Mouse (Mus musculus) neural tube, embryonic 11.5 days (tissue): ENCODE data around the gene Gmnc. TPM values are rescaled to one million over a fixed set of nuclear protein-coding genes. Genes with fewer than 3 reads are reported as not detected.
A peak's percentile ranks its signal among the peaks of the same experiment; 100 is the strongest.

Source experiments
- ATAC-seq: fragments of 200-750 bp; cut with Nextera tagmentation; 2 replicates; pipeline ENCODE4 v1.8.0; 2017; ENCODE audit warnings: moderate number of reproducible peaks, mild to moderate bottlenecking, moderate TSS enrichment, moderate library complexity; ENCODE audit not compliant: insufficient read depth, low FRiP score, low TSS enrichment
- DNase-seq: peaks from one replicate; pipeline ENCODE4 v3.0.0-alpha.2; 2015; ENCODE audit warnings: low spot score
- H3K27ac ChIP-seq: fragments of 300-500 bp; sonication (generic); 2 replicates; pipeline ENCODE4 v1.5.1; 2014; ENCODE audit warnings: low read depth, mild to moderate bottlenecking, low read length
- H3K27me3 ChIP-seq: fragments of 300-500 bp; sonication (generic); 2 replicates; pipeline ENCODE4 v1.6.1; 2014; ENCODE audit warnings: mild to moderate bottlenecking, low read length, mixed read lengths; ENCODE audit not compliant: control insufficient read depth, insufficient read depth
- H3K36me3 ChIP-seq: fragments of 300-500 bp; sonication (generic); 2 replicates; pipeline ENCODE4 v1.6.1; 2014; ENCODE audit warnings: mild to moderate bottlenecking, low read length, moderate library complexity, mixed read lengths; ENCODE audit not compliant: control insufficient read depth, insufficient read depth
- H3K4me1 ChIP-seq: fragments of 300-500 bp; sonication (generic); 2 replicates; pipeline ENCODE4 v1.6.1; 2014; ENCODE audit warnings: low read length, mixed read lengths; ENCODE audit not compliant: control insufficient read depth, insufficient read depth
- H3K4me2 ChIP-seq: fragments of 300-500 bp; sonication (generic); 2 replicates; pipeline ENCODE4 v1.6.1; 2014; ENCODE audit warnings: low read depth, mild to moderate bottlenecking, moderate library complexity
- H3K4me3 ChIP-seq: fragments of 300-500 bp; sonication (generic); 2 replicates; pipeline ENCODE4 v1.5.1; 2014; ENCODE audit warnings: low read depth, low read length
- H3K9ac ChIP-seq: fragments of 300-500 bp; sonication (generic); 2 replicates; pipeline ENCODE4 v1.6.1; 2014; ENCODE audit warnings: mild to moderate bottlenecking, low read length
- H3K9me3 ChIP-seq: fragments of 300-500 bp; sonication (generic); 2 replicates; pipeline ENCODE4 v1.6.1; 2016; ENCODE audit warnings: low read length; ENCODE audit not compliant: control insufficient read depth
- WGBS: fragments of 180-500 bp; shearing (Covaris S2); extraction: QIAGEN DNeasy Blood & Tissue Kit; methylation state at CpG from one replicate; pipeline ENCODE4 v1.1.7; 2014; 5-methylcytosine and 5-hydroxymethylcytosine counted together
- polyA plus RNA-seq: library from polyadenylated mRNA; unstranded; fragments of >200 nt; fragmentation: Nextera tagmentation; extraction: Ambion mirVana; gene quantifications from 2 replicates; pipeline ENCODE4 v1.2.1, GENCODE M21; 2014

Gene Gmnc
- polyA plus RNA-seq, 1 experiment from 2014 or later, result not detected

- Histone ChIP-seq H3K4me2 (no peak overlapping the region), H3K4me3 (no peak overlapping the region), H3K27me3 (no peaks in the 10 kb centered on the region), H3K27ac (no peak overlapping the region), H3K9ac (no peak overlapping the region), H3K9me3 (no peaks in the 10 kb centered on the region), H3K36me3 (no peaks in the 10 kb centered on the region), H3K4me1 (no peaks in the 10 kb centered on the region)
- ATAC-seq (no peak), DNase-seq (no peak)
- WGBS, result 91% methylated on average over 1 of the region's 1 CpGs
These were observed 3.3 kb downstream of the Gmnc start for GRCm38 (mm10) chr16:26988188-26988587.

- Histone ChIP-seq H3K4me3 (no peak overlapping the region), H3K36me3 (no peaks in the 10 kb centered on the region), H3K4me2 (no peak overlapping the region), H3K27ac (no peak overlapping the region), H3K9me3 (no peaks in the 10 kb centered on the region), H3K27me3 (no peaks in the 10 kb centered on the region), H3K9ac (no peak overlapping the region), H3K4me1 (no peaks in the 10 kb centered on the region)
- no peak for ATAC-seq
- 89% methylated on average over 1 of the region's 1 CpGs for WGBS
- DNase-seq, result no peak
These were observed 5.7 kb downstream of the Gmnc start for GRCm38 (mm10) chr16:26985796-26986195.

- Histone ChIP-seq H3K36me3 (no peaks in the 10 kb centered on the region), H3K4me1 (no peaks in the 10 kb centered on the region), H3K9ac (no peak overlapping the region), H3K4me2 (no peak overlapping the region), H3K4me3 (no peak overlapping the region), H3K27me3 (no peaks in the 10 kb centered on the region), H3K27ac (no peak overlapping the region), H3K9me3 (no peaks in the 10 kb centered on the region)
- ATAC-seq (no peak), DNase-seq (no peak)
- 35% methylated on average over 3 of the region's 3 CpGs for WGBS
These were observed 9.3 kb downstream of the Gmnc start for GRCm38 (mm10) chr16:26982112-26982511.

GRCm38 (mm10) chr16:26967967-26968366 lies 23.5 kb downstream of the Gmnc start:
- ATAC-seq, result peak; percentile 76
- no peaks in the 10 kb centered on the region for H3K9me3 ChIP-seq
- peak; percentile 27 for DNase-seq
- no peak overlapping the region for H3K27ac ChIP-seq
- peaks cover 3% of the 10 kb centered on the region; the same call in 1 of the 2 replicates for H3K27me3 ChIP-seq
- no peaks in the 10 kb centered on the region for H3K36me3 ChIP-seq
- peak overlapping the region; percentile 64 for H3K4me2 ChIP-seq
- H3K9ac ChIP-seq, result peak overlapping the region; percentile 32
- H3K4me1 ChIP-seq, result peaks cover 3% of the 10 kb centered on the region; the same call in 1 of the 2 replicates
- peak overlapping the region; percentile 28 for H3K4me3 ChIP-seq
- WGBS, result 2% methylated on average over 28 of the region's 28 CpGs

GRCm38 (mm10) chr16:26966830-26967229 lies 24.6 kb downstream of the Gmnc start:
- Histone ChIP-seq H3K4me3 (no peak overlapping the region), H3K9me3 (no peaks in the 10 kb centered on the region), H3K36me3 (no peaks in the 10 kb centered on the region), H3K4me2 (no peak overlapping the region), H3K9ac (no peak overlapping the region), H3K4me1 (peaks cover 3% of the 10 kb centered on the region; the same call in 1 of the 2 replicates), H3K27ac (no peak overlapping the region), H3K27me3 (peaks cover 3% of the 10 kb centered on the region; the same call in 1 of the 2 replicates)
- ATAC-seq (no peak), DNase-seq (no peak)
- 89% methylated on average over 2 of the region's 2 CpGs for WGBS

- no peak overlapping the region for H3K27ac ChIP-seq
- ATAC-seq, result no peak
- no peak for DNase-seq
These were observed 29.5 kb downstream of the Gmnc start for GRCm38 (mm10) chr16:26961971-26962370.

GRCm38 (mm10) chr16:26951601-26952000 lies 39.9 kb downstream of the Gmnc start:
- Histone ChIP-seq H3K4me3 (no peak overlapping the region), H3K27me3 (no peaks in the 10 kb centered on the region), H3K36me3 (no peaks in the 10 kb centered on the region), H3K27ac (no peak overlapping the region), H3K4me2 (no peak overlapping the region), H3K9me3 (no peaks in the 10 kb centered on the region), H3K4me1 (no peaks in the 10 kb centered on the region), H3K9ac (no peak overlapping the region)
- ATAC-seq, result no peak
- 90% methylated on average over 3 of the region's 3 CpGs for WGBS
- no peak for DNase-seq

More at GRCm38 (mm10) chr16:26961971-26962370, 29.5 kb downstream of the Gmnc start:
- H3K36me3 ChIP-seq, result no peaks in the 10 kb centered on the region
- no peaks in the 10 kb centered on the region for H3K4me1 ChIP-seq
- no peaks in the 10 kb centered on the region; the same call in 1 of the 2 replicates for H3K27me3 ChIP-seq
- no peak overlapping the region for H3K4me3 ChIP-seq
- H3K9me3 ChIP-seq, result no peaks in the 10 kb centered on the region
- no peak overlapping the region for H3K4me2 ChIP-seq
- no peak overlapping the region for H3K9ac ChIP-seq

GRCm38 (mm10) chr16:26950209-26950608 lies 41.2 kb downstream of the Gmnc start:
- no peaks in the 10 kb centered on the region for H3K9me3 ChIP-seq
- no peak overlapping the region for H3K4me3 ChIP-seq
- H3K4me2 ChIP-seq, result no peak overlapping the region
- no peak overlapping the region for H3K9ac ChIP-seq
- H3K27ac ChIP-seq, result no peak overlapping the region
- DNase-seq (no peak), ATAC-seq (no peak)
- no peaks in the 10 kb centered on the region for H3K36me3 ChIP-seq
- WGBS, result 54% methylated on average over 4 of the region's 4 CpGs
- H3K27me3 ChIP-seq, result no peaks in the 10 kb centered on the region
- H3K4me1 ChIP-seq, result no peaks in the 10 kb centered on the region

- no peak for ATAC-seq
- Histone ChIP-seq H3K4me1 (0 out of 2 replicates have a peak, but pooled peaks cover 4% of the 10 kb centered on the region), H3K9ac (no peak overlapping the region), H3K27me3 (no peaks in the 10 kb centered on the region), H3K27ac (no peak overlapping the region), H3K4me3 (no peak overlapping the region), H3K4me2 (no peak overlapping the region), H3K36me3 (no peaks in the 10 kb centered on the region), H3K9me3 (no peaks in the 10 kb centered on the region)
- 85% methylated on average over 1 of the region's 1 CpGs for WGBS
- DNase-seq, result no peak
These were observed 87.5 kb downstream of the Gmnc start for GRCm38 (mm10) chr16:26903968-26904367.
